Mouse (Mus musculus) heart, postnatal 0 days (tissue): ENCODE measurements around the gene Gm20696.

Source experiments
- CTCF ChIP-seq: IDR thresholded peaks from 2 replicates; pipeline ENCODE4 v1.5.1; 2016; ENCODE audit warnings: antibody characterized with exemption, control low read depth, low read depth
- EP300 ChIP-seq: IDR thresholded peaks from 2 replicates; pipeline ENCODE4 v1.6.1; 2016; ENCODE audit warnings: antibody characterized with exemption, low read depth

GRCm38 (mm10) chr6:99376721-99377120, 289.9 kb downstream of the Gm20696 start:
- TF ChIP-seq CTCF (no peak), EP300 (no peak)
